Mouse (Mus musculus) kidney, embryonic 14.5 days (tissue): ENCODE measurements around the gene Cadm1. TPM values are rescaled to one million over a fixed set of nuclear protein-coding genes. Genes with fewer than 3 reads are reported as not detected.

Experiments
- ATAC-seq: fragments of 200-750 bp; cut with Nextera tagmentation; 2 replicates; pipeline ENCODE4 v1.8.0; 2017; ENCODE audit warnings: moderate number of reproducible peaks, mild to moderate bottlenecking, moderate TSS enrichment, moderate library complexity; ENCODE audit not compliant: low FRiP score, low TSS enrichment
- H3K27ac ChIP-seq: fragments of 300-500 bp; sonication (generic); 2 replicates; pipeline ENCODE4 v1.5.1; 2014; ENCODE audit warnings: low read depth, mild to moderate bottlenecking, low read length, moderate library complexity, mixed read lengths
- H3K27me3 ChIP-seq: fragments of 300-500 bp; sonication (generic); 2 replicates; pipeline ENCODE4 v1.6.1; 2014; ENCODE audit warnings: mild to moderate bottlenecking, low read length; ENCODE audit not compliant: control insufficient read depth, insufficient read depth
- H3K36me3 ChIP-seq: fragments of 300-500 bp; sonication (generic); 2 replicates; pipeline ENCODE4 v1.6.1; 2014; ENCODE audit warnings: low read length, mixed read lengths; ENCODE audit not compliant: control insufficient read depth, insufficient read depth
- H3K4me1 ChIP-seq: fragments of 300-500 bp; sonication (generic); 2 replicates; pipeline ENCODE4 v1.6.1; 2014; ENCODE audit warnings: low read length, mixed read lengths; ENCODE audit not compliant: control insufficient read depth, insufficient read depth
- H3K4me2 ChIP-seq: fragments of 300-500 bp; sonication (generic); replicated peaks from 2 replicates; pipeline ENCODE4 v1.6.1; 2014; ENCODE audit warnings: low read depth, mild to moderate bottlenecking, low read length
- H3K4me3 ChIP-seq: fragments of 300-500 bp; sonication (generic); 2 replicates; pipeline ENCODE4 v1.5.1; 2014; ENCODE audit warnings: mild to moderate bottlenecking, low read length
- H3K9ac ChIP-seq: fragments of 300-500 bp; sonication (generic); 2 replicates; pipeline ENCODE4 v1.6.1; 2014; ENCODE audit warnings: low read depth, mild to moderate bottlenecking, low read length, moderate library complexity
- H3K9me3 ChIP-seq: fragments of 300-500 bp; sonication (generic); 2 replicates; pipeline ENCODE4 v1.6.1; 2016; ENCODE audit warnings: low read length; ENCODE audit not compliant: control insufficient read depth
- WGBS: fragments of 180-500 bp; shearing (Covaris S2); extraction: QIAGEN DNeasy Blood & Tissue Kit; methylation state at CpG from one replicate; pipeline ENCODE4 v1.1.7; 2014; 5-methylcytosine and 5-hydroxymethylcytosine counted together
- polyA plus RNA-seq: library from polyadenylated mRNA; unstranded; fragments of >200 nt; fragmentation: Nextera tagmentation; extraction: Ambion mirVana; gene quantifications from 2 replicates; pipeline ENCODE4 v1.2.1, GENCODE M21; 2014

Cadm1 gene
- polyA plus RNA-seq, 1 experiment from 2014 or later, result 92.1 TPM

GRCm38 (mm10) chr9:47846275-47846674, 316.3 kb downstream of the Cadm1 start:
- peaks cover 17% of the 10 kb centered on the region for H3K4me1 ChIP-seq
- H3K4me2 ChIP-seq, result no peak overlapping the region
- no peaks in the 10 kb centered on the region for H3K9me3 ChIP-seq
- no peak overlapping the region for H3K4me3 ChIP-seq
- WGBS, result 50% methylated on average over 10 of the region's 10 CpGs
- H3K27ac ChIP-seq, result no peak overlapping the region
- no peaks in the 10 kb centered on the region for H3K36me3 ChIP-seq
- H3K9ac ChIP-seq, result no peak overlapping the region
- H3K27me3 ChIP-seq, result no peaks in the 10 kb centered on the region; the same call in none of the 2 replicates
- ATAC-seq, result no peak

GRCm38 (mm10) chr9:47846926-47847325, 317.0 kb downstream of the Cadm1 start:
- Histone ChIP-seq H3K9ac (no peak overlapping the region), H3K4me1 (peaks cover 17% of the 10 kb centered on the region), H3K36me3 (no peaks in the 10 kb centered on the region), H3K4me2 (no peak overlapping the region), H3K27ac (no peak overlapping the region), H3K9me3 (no peaks in the 10 kb centered on the region), H3K4me3 (no peak overlapping the region), H3K27me3 (no peaks in the 10 kb centered on the region; the same call in none of the 2 replicates)
- ATAC-seq, result no peak
- WGBS, result 26% methylated on average over 6 of the region's 6 CpGs

- WGBS, result 6% methylated on average over 4 of the region's 4 CpGs
- ATAC-seq, result peak; percentile 71; the same call in 1 of the 2 replicates
Observed at GRCm38 (mm10) chr9:47847797-47848196, 317.8 kb downstream of the Cadm1 start.

GRCm38 (mm10) chr9:47848745-47849144, 318.8 kb downstream of the Cadm1 start:
- WGBS, result 67% methylated on average over 5 of the region's 5 CpGs
- no peak overlapping the region for H3K4me2 ChIP-seq
- no peaks in the 10 kb centered on the region; the same call in 1 of the 2 replicates for H3K27me3 ChIP-seq
- ATAC-seq, result no peak
- H3K4me1 ChIP-seq, result peaks cover 17% of the 10 kb centered on the region
- no peaks in the 10 kb centered on the region for H3K36me3 ChIP-seq
- no peak overlapping the region for H3K9ac ChIP-seq
- no peak overlapping the region for H3K27ac ChIP-seq
- no peaks in the 10 kb centered on the region for H3K9me3 ChIP-seq
- H3K4me3 ChIP-seq, result no peak overlapping the region

More at GRCm38 (mm10) chr9:47847797-47848196, 317.8 kb downstream of the Cadm1 start:
- H3K9me3 ChIP-seq, result no peaks in the 10 kb centered on the region
- peaks cover 17% of the 10 kb centered on the region for H3K4me1 ChIP-seq
- no peak overlapping the region for H3K4me2 ChIP-seq
- H3K27me3 ChIP-seq, result no peaks in the 10 kb centered on the region; the same call in none of the 2 replicates
- no peak overlapping the region for H3K9ac ChIP-seq
- no peak overlapping the region; the same call in 1 of the 2 replicates for H3K27ac ChIP-seq
- H3K36me3 ChIP-seq, result no peaks in the 10 kb centered on the region
- H3K4me3 ChIP-seq, result no peak overlapping the region

GRCm38 (mm10) chr9:47856311-47856710, 326.3 kb downstream of the Cadm1 start:
- H3K4me2 ChIP-seq, result no peak overlapping the region
- peaks cover 13% of the 10 kb centered on the region; the same call in 1 of the 2 replicates for H3K4me1 ChIP-seq
- no peaks in the 10 kb centered on the region for H3K36me3 ChIP-seq
- ATAC-seq, result peak; percentile 60; the same call in 1 of the 2 replicates
- H3K9me3 ChIP-seq, result no peaks in the 10 kb centered on the region
- no peak overlapping the region for H3K4me3 ChIP-seq
- no peak overlapping the region for H3K9ac ChIP-seq
- no peak overlapping the region for H3K27ac ChIP-seq
- 67% methylated on average over 8 of the region's 8 CpGs for WGBS
- no peaks in the 10 kb centered on the region for H3K27me3 ChIP-seq

- peaks cover 13% of the 10 kb centered on the region; the same call in 1 of the 2 replicates for H3K4me1 ChIP-seq
- 53% methylated on average over 7 of the region's 7 CpGs for WGBS
- H3K9me3 ChIP-seq, result no peaks in the 10 kb centered on the region
- no peaks in the 10 kb centered on the region for H3K27me3 ChIP-seq
- no peak overlapping the region for H3K4me3 ChIP-seq
- no peak overlapping the region for H3K27ac ChIP-seq
- H3K9ac ChIP-seq, result no peak overlapping the region
- H3K36me3 ChIP-seq, result no peaks in the 10 kb centered on the region
- H3K4me2 ChIP-seq, result no peak overlapping the region
- ATAC-seq, result no peak
Observed at GRCm38 (mm10) chr9:47857235-47857634, 327.3 kb downstream of the Cadm1 start.

- WGBS, result 63% methylated on average over 5 of the region's 5 CpGs
- Histone ChIP-seq H3K27ac (no peak overlapping the region), H3K9ac (no peak overlapping the region), H3K4me2 (no peak overlapping the region), H3K4me3 (no peak overlapping the region), H3K27me3 (no peaks in the 10 kb centered on the region), H3K36me3 (no peaks in the 10 kb centered on the region), H3K9me3 (no peaks in the 10 kb centered on the region), H3K4me1 (peaks cover 15% of the 10 kb centered on the region; the same call in 1 of the 2 replicates)
- ATAC-seq, result no peak
Observed at GRCm38 (mm10) chr9:47858134-47858533, 328.2 kb downstream of the Cadm1 start.

- Histone ChIP-seq H3K27me3 (no peaks in the 10 kb centered on the region), H3K4me2 (no peak overlapping the region), H3K9ac (no peak overlapping the region), H3K27ac (no peak overlapping the region), H3K4me3 (no peak overlapping the region), H3K4me1 (peaks cover 15% of the 10 kb centered on the region; the same call in 1 of the 2 replicates), H3K9me3 (no peaks in the 10 kb centered on the region), H3K36me3 (no peaks in the 10 kb centered on the region)
- no peak for ATAC-seq
- 63% methylated on average over 10 of the region's 10 CpGs for WGBS
Observed at GRCm38 (mm10) chr9:47858778-47859395, 328.9 kb downstream of the Cadm1 start.

GRCm38 (mm10) chr9:47860994-47861393, 331.0 kb downstream of the Cadm1 start:
- H3K9me3 ChIP-seq, result no peaks in the 10 kb centered on the region
- no peak overlapping the region for H3K4me3 ChIP-seq
- peaks cover 23% of the 10 kb centered on the region for H3K4me1 ChIP-seq
- H3K4me2 ChIP-seq, result no peak overlapping the region
- no peaks in the 10 kb centered on the region for H3K27me3 ChIP-seq
- no peak overlapping the region for H3K9ac ChIP-seq
- WGBS, result 86% methylated on average over 3 of the region's 3 CpGs
- H3K36me3 ChIP-seq, result no peaks in the 10 kb centered on the region
- no peak overlapping the region for H3K27ac ChIP-seq
- ATAC-seq, result no peak
